Mouse (Mus musculus) cortical plate, adult 2 months (tissue): ENCODE measurements at regions not wholly inside any gene's neighbourhood (a gene's known extent, or its start where the extent isn't known, plus 50 kb on each side); places are given as distances from the start of the nearest gene placed in this dataset.

Source experiments
- CTCF ChIP-seq: fragments of 200-500 bp; IDR thresholded peaks from 2 replicates; pipeline ENCODE4 v1.5.1; 2011; ENCODE audit warnings: mild to moderate bottlenecking, control low read depth, low read length; ENCODE audit not compliant: insufficient read depth; ENCODE audit errors: extremely low read depth
- POLR2A ChIP-seq: fragments of 200-500 bp; IDR thresholded peaks from 2 replicates; pipeline ENCODE4 v1.6.1; 2011; ENCODE audit warnings: mild to moderate bottlenecking, low read length, control low read depth; ENCODE audit not compliant: insufficient read depth; ENCODE audit errors: extremely low read depth

DNA sequence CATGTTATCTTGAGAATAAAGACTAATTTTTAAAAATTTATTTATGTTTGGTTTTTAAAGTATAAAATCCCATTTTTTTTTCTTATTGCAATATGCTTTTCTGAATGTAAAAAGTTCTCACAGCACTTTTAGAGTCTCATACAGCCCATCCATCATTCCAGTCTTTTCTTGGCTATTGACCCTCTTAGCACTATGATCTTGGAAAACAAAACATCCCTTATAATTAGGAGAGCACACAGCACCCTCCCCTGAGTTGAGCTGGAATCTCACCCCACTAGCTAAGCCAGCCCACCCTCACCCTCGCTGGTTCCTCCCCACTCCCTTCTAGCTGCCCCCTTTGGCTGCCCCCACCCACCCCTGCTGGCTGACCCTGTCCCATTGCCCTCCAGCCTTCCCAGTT lies 154.2 kb upstream of the Ctnnb1 start:
- no peak for TF ChIP-seq CTCF
- TF ChIP-seq POLR2A = no peak
